Mouse (Mus musculus) forebrain, embryonic 13.5 days (tissue): ENCODE data around the gene Lacc1. TPM values are rescaled to one million over a fixed set of nuclear protein-coding genes. Genes with fewer than 3 reads are reported as not detected.
"Not testable (repeated sequence)": the region's sequence is repeated elsewhere in the genome, so short reads cannot be mapped to it uniquely, and the experiment has no call there.

Experiments used
- ATAC-seq: fragments of 200-750 bp; cut with Nextera tagmentation; 2 replicates; pipeline ENCODE4 v1.8.0; 2017
- H3K27ac ChIP-seq: fragments of 300-500 bp; sonication (generic); 2 replicates; pipeline ENCODE4 v1.5.1; 2015; ENCODE audit warnings: inconsistent platforms, mild to moderate bottlenecking, moderate library complexity
- H3K27me3 ChIP-seq: fragments of 300-500 bp; sonication (generic); 2 replicates; pipeline ENCODE4 v1.6.1; 2015; ENCODE audit warnings: mild to moderate bottlenecking, inconsistent platforms
- H3K36me3 ChIP-seq: fragments of 300-500 bp; sonication (generic); 2 replicates; pipeline ENCODE4 v1.6.1; 2015; ENCODE audit warnings: mild to moderate bottlenecking, inconsistent platforms; ENCODE audit not compliant: poor library complexity, severe bottlenecking
- H3K4me1 ChIP-seq: fragments of 300-500 bp; sonication (generic); 2 replicates; pipeline ENCODE4 v1.6.1; 2015; ENCODE audit warnings: inconsistent platforms
- H3K4me2 ChIP-seq: fragments of 300-500 bp; sonication (generic); 2 replicates; pipeline ENCODE4 v1.6.1; 2015; ENCODE audit warnings: inconsistent platforms, mild to moderate bottlenecking, moderate library complexity
- H3K4me3 ChIP-seq: fragments of 300-500 bp; sonication (generic); 2 replicates; pipeline ENCODE4 v1.5.1; 2015; ENCODE audit warnings: mild to moderate bottlenecking, inconsistent platforms
- H3K9ac ChIP-seq: fragments of 300-500 bp; sonication (generic); 2 replicates; pipeline ENCODE4 v1.6.1; 2015; ENCODE audit warnings: mild to moderate bottlenecking, inconsistent platforms
- H3K9me3 ChIP-seq: fragments of 300-500 bp; sonication (generic); replicated peaks from 2 replicates; pipeline ENCODE4 v1.6.1; 2016; ENCODE audit warnings: inconsistent platforms
- WGBS: fragments of 180-500 bp; shearing (Covaris S2); methylation state at CpG from one replicate; pipeline ENCODE4 v1.1.7; 2015; 5-methylcytosine and 5-hydroxymethylcytosine counted together
- polyA plus RNA-seq: library from polyadenylated mRNA; unstranded; fragments of >200 nt; fragmentation: Nextera tagmentation; extraction: Ambion mirVana; gene quantifications from 2 replicates; pipeline ENCODE4 v1.2.1, GENCODE M21; 2015

Lacc1 gene
- polyA plus RNA-seq, 1 experiment from 2014 or later, result 2.1 TPM

GRCm38 (mm10) chr14:77029319-77030054, 7.2 kb downstream of the Lacc1 start:
- Histone ChIP-seq H3K4me1 (no peaks in the 10 kb centered on the region), H3K9me3 (no peaks in the 10 kb centered on the region), H3K36me3 (no peaks in the 10 kb centered on the region), H3K4me3 (no peak overlapping the region), H3K27ac (no peak overlapping the region), H3K27me3 (no peaks in the 10 kb centered on the region), H3K4me2 (no peak overlapping the region), H3K9ac (no peak overlapping the region)
- ATAC-seq, result no peak
- WGBS, result 58% methylated on average over 5 of the region's 5 CpGs

GRCm38 (mm10) chr14:77024499-77024898, 12.2 kb downstream of the Lacc1 start:
- Histone ChIP-seq H3K4me2 (no peak overlapping the region), H3K4me3 (no peak overlapping the region), H3K36me3 (no peaks in the 10 kb centered on the region), H3K4me1 (no peaks in the 10 kb centered on the region), H3K9me3 (no peaks in the 10 kb centered on the region), H3K9ac (no peak overlapping the region), H3K27ac (no peak overlapping the region), H3K27me3 (no peaks in the 10 kb centered on the region)
- WGBS, result 87% methylated on average over 3 of the region's 3 CpGs
- no peak for ATAC-seq

DNA sequence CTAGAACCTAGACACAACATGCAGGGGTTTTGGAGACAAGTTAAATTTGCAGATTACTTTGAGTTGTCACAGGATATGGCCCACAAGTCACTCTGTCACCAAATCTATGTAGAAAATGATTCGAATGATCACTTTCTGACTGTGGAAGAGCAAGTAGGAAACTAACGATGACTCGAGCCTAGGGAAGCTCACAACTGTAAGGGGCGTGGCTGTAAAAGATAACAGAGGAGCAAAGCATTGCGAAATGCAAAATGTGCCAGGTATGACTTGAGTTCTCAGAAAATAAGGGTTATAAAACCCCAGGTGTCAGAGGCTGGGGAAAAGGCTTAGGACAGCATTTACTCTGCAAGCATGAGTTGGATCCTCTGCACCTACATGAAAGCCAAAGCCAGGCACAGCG, 19.5 kb downstream of the Lacc1 start:
- Histone ChIP-seq H3K4me1 (no peaks in the 10 kb centered on the region), H3K9me3 (no peaks in the 10 kb centered on the region), H3K9ac (no peak overlapping the region), H3K4me3 (no peak overlapping the region), H3K36me3 (no peaks in the 10 kb centered on the region), H3K4me2 (no peak overlapping the region), H3K27ac (no peak overlapping the region), H3K27me3 (no peaks in the 10 kb centered on the region)
- 90% methylated on average over 6 of the region's 6 CpGs for WGBS
- no peak for ATAC-seq

DNA sequence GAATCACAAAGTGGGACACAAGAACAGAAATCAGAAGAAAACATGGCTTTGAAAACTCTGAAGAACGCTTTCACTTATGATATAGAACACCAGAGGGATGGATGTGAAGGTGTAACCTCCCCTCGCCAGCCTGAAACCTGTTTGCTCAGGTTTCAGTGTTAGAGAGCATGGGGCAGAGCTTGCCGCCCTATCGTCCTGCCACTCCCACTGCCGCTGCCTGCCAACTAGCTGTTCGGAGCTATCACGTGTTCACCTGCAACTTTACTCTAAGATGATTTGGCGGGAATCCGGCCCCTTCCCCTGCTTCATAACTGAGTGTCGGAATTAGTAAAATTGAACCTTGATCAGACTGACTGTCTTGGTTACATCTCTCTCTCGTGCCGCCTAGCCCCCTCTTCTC, 19.9 kb downstream of the Lacc1 start:
- not testable (repeated sequence) for H3K27ac ChIP-seq, H3K9me3 ChIP-seq, H3K4me3 ChIP-seq, ATAC-seq, H3K4me1 ChIP-seq, H3K4me2 ChIP-seq, H3K27me3 ChIP-seq, H3K36me3 ChIP-seq, H3K9ac ChIP-seq
- 64% methylated on average over 12 of the region's 12 CpGs for WGBS

GRCm38 (mm10) chr14:77011804-77012203, 24.9 kb downstream of the Lacc1 start:
- Histone ChIP-seq H3K27ac (no peak overlapping the region), H3K9ac (peak overlapping the region; percentile 43; the same call in 1 of the 2 replicates), H3K36me3 (no peaks in the 10 kb centered on the region), H3K27me3 (no peaks in the 10 kb centered on the region), H3K4me1 (no peaks in the 10 kb centered on the region), H3K9me3 (no peaks in the 10 kb centered on the region), H3K4me2 (no peak overlapping the region), H3K4me3 (no peak overlapping the region)
- WGBS, result 3% methylated on average over 3 of the region's 3 CpGs
- peak; percentile 79 for ATAC-seq

DNA sequence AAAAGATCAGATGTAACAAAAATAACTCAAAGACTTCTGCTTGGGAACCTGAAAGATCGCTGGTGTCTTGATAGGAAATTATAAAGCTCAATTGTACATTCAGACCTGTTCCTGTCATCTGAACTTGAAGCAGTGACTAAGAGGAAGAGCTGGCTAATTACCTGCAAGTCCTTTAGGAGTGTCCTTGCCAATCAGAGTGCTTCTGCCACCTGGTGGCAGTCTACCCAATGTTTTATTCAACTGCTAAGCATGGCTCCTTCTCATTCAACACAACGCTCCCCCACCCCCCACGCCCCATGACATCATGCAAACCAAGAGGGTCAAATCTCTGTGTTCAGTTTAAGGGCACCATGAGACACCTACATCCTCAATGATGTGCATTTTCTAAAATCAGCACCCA, 28.5 kb downstream of the Lacc1 start:
- Histone ChIP-seq H3K4me3 (no peak overlapping the region), H3K27me3 (no peaks in the 10 kb centered on the region), H3K9me3 (no peaks in the 10 kb centered on the region), H3K4me1 (no peaks in the 10 kb centered on the region), H3K27ac (no peak overlapping the region), H3K36me3 (no peaks in the 10 kb centered on the region), H3K9ac (no peak overlapping the region), H3K4me2 (no peak overlapping the region)
- peak; percentile 67; the same call in 1 of the 2 replicates for ATAC-seq
- WGBS, result 17% methylated on average over 3 of the region's 3 CpGs

DNA sequence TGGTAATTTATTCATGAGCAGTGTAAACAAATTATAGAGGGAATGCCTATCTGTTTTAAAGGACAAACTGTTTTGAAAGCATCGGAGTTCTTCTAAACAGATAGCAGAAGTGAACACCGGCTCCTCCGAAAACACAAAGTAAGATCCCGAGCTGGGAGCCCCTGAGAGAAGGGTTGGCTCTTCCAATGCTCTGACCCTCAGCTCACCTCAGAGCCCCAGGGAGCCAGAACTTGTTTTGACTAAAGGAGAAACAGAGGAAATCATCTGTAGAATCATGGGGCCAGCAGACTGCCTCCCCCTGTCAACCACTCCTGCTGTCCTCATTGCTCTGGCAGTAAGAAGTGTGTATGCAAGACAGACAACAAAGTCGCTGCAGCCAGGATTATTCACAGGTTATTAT, 31.1 kb downstream of the Lacc1 start:
- Histone ChIP-seq H3K27me3 (no peaks in the 10 kb centered on the region), H3K4me3 (no peak overlapping the region), H3K4me1 (no peaks in the 10 kb centered on the region), H3K4me2 (no peak overlapping the region), H3K9me3 (no peaks in the 10 kb centered on the region), H3K27ac (no peak overlapping the region), H3K36me3 (no peaks in the 10 kb centered on the region), H3K9ac (no peak overlapping the region)
- WGBS, result 77% methylated on average over 5 of the region's 5 CpGs
- ATAC-seq, result no peak

GRCm38 (mm10) chr14:77004740-77005139, 32.0 kb downstream of the Lacc1 start:
- no peaks in the 10 kb centered on the region for H3K36me3 ChIP-seq
- no peak for ATAC-seq
- WGBS, result 78% methylated on average over 8 of the region's 8 CpGs

GRCm38 (mm10) chr14:76990351-76990750, 46.4 kb downstream of the Lacc1 start:
- not testable (repeated sequence) for H3K4me2 ChIP-seq, H3K27ac ChIP-seq, H3K4me3 ChIP-seq, H3K9me3 ChIP-seq, H3K27me3 ChIP-seq, H3K36me3 ChIP-seq, H3K4me1 ChIP-seq, H3K9ac ChIP-seq, ATAC-seq
- WGBS, result 82% methylated on average over 2 of the region's 2 CpGs

More at GRCm38 (mm10) chr14:77004740-77005139, 32.0 kb downstream of the Lacc1 start:
- no peak overlapping the region for H3K4me2 ChIP-seq
- no peak overlapping the region for H3K9ac ChIP-seq
- H3K4me1 ChIP-seq, result no peaks in the 10 kb centered on the region
- no peaks in the 10 kb centered on the region for H3K9me3 ChIP-seq
- no peaks in the 10 kb centered on the region for H3K27me3 ChIP-seq
- no peak overlapping the region for H3K27ac ChIP-seq
- H3K4me3 ChIP-seq, result no peak overlapping the region

DNA sequence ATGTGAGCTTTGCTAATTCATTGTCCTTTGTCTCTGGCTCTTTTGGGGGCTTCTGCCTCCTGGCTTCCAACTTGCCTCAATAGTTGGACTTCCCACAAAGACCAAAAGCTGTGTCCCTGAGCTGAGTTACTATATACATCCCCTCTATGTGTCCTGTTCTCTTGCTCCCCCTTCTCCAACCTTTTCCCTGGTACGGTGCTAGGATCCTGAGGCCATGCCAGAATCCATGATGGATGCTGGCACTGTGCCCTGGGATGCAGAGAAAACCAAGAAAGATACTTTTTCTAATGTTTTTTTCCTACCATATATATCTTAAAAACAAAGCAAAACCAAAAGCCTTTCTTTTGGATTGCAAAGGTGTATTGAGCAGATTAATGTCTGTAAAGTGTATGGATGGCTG, 54.9 kb downstream of the Lacc1 start:
- 30% methylated on average over 1 of the region's 1 CpGs for WGBS
- Histone ChIP-seq H3K4me3 (no peak overlapping the region), H3K9me3 (no peaks in the 10 kb centered on the region), H3K9ac (no peak overlapping the region), H3K4me1 (peaks cover 6% of the 10 kb centered on the region; the same call in 1 of the 2 replicates), H3K4me2 (no peak overlapping the region), H3K27ac (no peak overlapping the region), H3K27me3 (no peaks in the 10 kb centered on the region), H3K36me3 (no peaks in the 10 kb centered on the region)
- ATAC-seq, result no peak

DNA sequence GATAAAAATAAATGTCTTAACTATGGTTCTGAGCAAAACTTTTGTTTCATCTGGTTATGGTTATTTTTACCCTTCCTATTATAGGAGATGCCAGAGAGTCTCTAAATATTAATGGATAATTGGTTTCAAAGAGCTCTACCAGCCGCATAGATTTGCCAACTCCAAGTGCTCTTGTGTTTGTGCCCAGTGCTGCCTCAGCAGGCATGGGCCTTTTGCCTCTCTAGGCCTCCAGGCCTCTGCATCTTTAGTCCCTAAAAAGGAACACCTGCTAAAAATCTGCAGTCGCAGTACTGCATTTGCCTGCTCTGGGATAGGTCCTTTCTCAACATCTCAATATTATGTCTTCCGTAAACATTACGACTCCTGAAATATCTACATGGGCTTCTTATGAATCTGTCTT, 55.5 kb downstream of the Lacc1 start:
- H3K4me1 ChIP-seq, result peaks cover 6% of the 10 kb centered on the region; the same call in 1 of the 2 replicates
- no peak overlapping the region for H3K4me2 ChIP-seq
- no peaks in the 10 kb centered on the region for H3K9me3 ChIP-seq
- 92% methylated on average over 4 of the region's 4 CpGs for WGBS
- no peak for ATAC-seq
- no peaks in the 10 kb centered on the region for H3K27me3 ChIP-seq
- H3K9ac ChIP-seq, result no peak overlapping the region
- no peak overlapping the region for H3K4me3 ChIP-seq
- H3K36me3 ChIP-seq, result no peaks in the 10 kb centered on the region
- no peak overlapping the region for H3K27ac ChIP-seq

- H3K4me1 ChIP-seq, result peaks cover 6% of the 10 kb centered on the region; the same call in 1 of the 2 replicates
- no peaks in the 10 kb centered on the region for H3K27me3 ChIP-seq
- no peaks in the 10 kb centered on the region for H3K9me3 ChIP-seq
- no peak for ATAC-seq
- 77% methylated on average over 9 of the region's 9 CpGs for WGBS
- no peak overlapping the region for H3K4me3 ChIP-seq
- no peak overlapping the region for H3K4me2 ChIP-seq
- H3K9ac ChIP-seq, result no peak overlapping the region
- H3K36me3 ChIP-seq, result no peaks in the 10 kb centered on the region
- no peak overlapping the region for H3K27ac ChIP-seq
These were observed 57.1 kb downstream of the Lacc1 start for GRCm38 (mm10) chr14:76979569-76979968.
